Comparison of ENCODE assay signal across 8 mouse cellular contexts in the genomic region with DNA sequence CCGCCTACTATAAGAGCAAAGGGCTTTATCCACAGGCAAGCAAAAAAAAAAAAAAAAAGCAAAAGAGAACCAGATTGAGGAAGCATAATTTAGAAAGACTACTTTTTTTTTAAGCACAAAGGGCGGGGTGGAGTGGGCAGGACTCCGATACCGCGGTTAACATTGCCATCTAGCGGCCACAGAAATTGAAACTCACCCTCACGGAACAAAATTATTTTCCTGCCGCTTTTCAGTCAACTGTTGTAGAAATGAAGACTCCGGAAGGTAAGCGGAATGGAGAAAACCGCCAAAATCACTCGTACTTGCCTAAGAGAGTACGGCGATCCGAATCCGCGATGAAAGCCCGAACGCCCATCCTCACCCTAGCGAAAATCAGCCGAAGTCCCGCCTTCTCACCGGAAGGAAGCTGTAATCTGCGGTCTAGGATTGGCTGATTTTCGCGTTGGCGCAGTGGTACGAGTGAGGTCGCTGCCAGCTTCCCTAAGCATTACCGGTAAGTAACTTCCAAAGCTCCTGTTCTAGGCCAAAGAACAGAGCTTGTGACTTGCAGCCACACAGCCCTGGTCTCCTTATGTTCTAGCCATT. TPM values are rescaled to one million over a fixed set of nuclear protein-coding genes. Genes with fewer than 3 reads are reported as not detected.
DNase-seq lines count a peak whose midpoint lies in the region; ATAC-seq and TF ChIP-seq lines count a peak whose summit lies in the region.

Gene Tmem29 (minus strand): TSS at position 389 of the 585 bp plus-strand sequence.

- H3K4me1 ChIP-seq in erythroblast, embryonic 14.5 days (ENCODE audit: control insufficient read depth) = peaks cover 30% of the 10 kb centered on the region
- H3K4me1 ChIP-seq in heart, embryonic 12.5 days (replicated peaks) = no peaks in the 10 kb centered on the region
- no peaks in the 10 kb centered on the region for H3K4me1 ChIP-seq in kidney, postnatal 0 days (replicated peaks; ENCODE audit: insufficient read depth, low read length)
- peaks cover 2% of the 10 kb centered on the region; the same call in 1 of the 2 replicates for H3K4me1 ChIP-seq in liver, embryonic 11.5 days (replicated peaks; ENCODE audit: control insufficient read depth, insufficient read depth, low read length)
- no peaks in the 10 kb centered on the region for H3K4me1 ChIP-seq in stomach, embryonic 14.5 days (ENCODE audit: control insufficient read depth, insufficient read depth, low read length)

- H3K27me3 ChIP-seq in erythroblast, embryonic 14.5 days (ENCODE audit: control insufficient read depth) = no peaks in the 10 kb centered on the region
- H3K27me3 ChIP-seq in heart, embryonic 12.5 days (replicated peaks) = no peaks in the 10 kb centered on the region
- no peaks in the 10 kb centered on the region for H3K27me3 ChIP-seq in kidney, postnatal 0 days (ENCODE audit: insufficient read depth, low read length)
- H3K27me3 ChIP-seq in liver, embryonic 11.5 days (replicated peaks; ENCODE audit: control insufficient read depth, insufficient read depth, low read length) = no peaks in the 10 kb centered on the region
- no peaks in the 10 kb centered on the region for H3K27me3 ChIP-seq in stomach, embryonic 14.5 days (ENCODE audit: control insufficient read depth, insufficient read depth, low read length)

- peak; percentile 92 for ATAC-seq in heart, embryonic 12.5 days (ENCODE audit: insufficient number of reproducible peaks, low FRiP score)
- ATAC-seq in kidney, postnatal 0 days (replicated peaks; ENCODE audit: low FRiP score, low read depth) = peak; percentile 97
- ATAC-seq in liver, embryonic 11.5 days (replicated peaks; ENCODE audit: low FRiP score) = peak; percentile 97
- peak; percentile 92 for ATAC-seq in stomach, embryonic 14.5 days (ENCODE audit: insufficient number of reproducible peaks, insufficient read depth, low FRiP score, low read depth)

- peak; percentile 65; the same call in 1 of the 2 replicates for TF ChIP-seq CTCF in brain, embryonic 14.5 days (IDR thresholded peaks at IDR 0.05; ENCODE audit: borderline replicate concordance, extremely low read depth, insufficient read depth, insufficient read length)
- peak; percentile 74 for TF ChIP-seq CTCF in kidney, postnatal 0 days (IDR thresholded peaks at IDR 0.05; ENCODE audit: low read depth)

- peak within 1 kb of the TSS; percentile 54 for H3K9ac ChIP-seq in heart, embryonic 12.5 days
- peak within 1 kb of the TSS; percentile 31; the same call in 1 of the 2 replicates for H3K9ac ChIP-seq in kidney, postnatal 0 days (ENCODE audit: low read depth, low read length)
- peak within 1 kb of the TSS; percentile 60 for H3K9ac ChIP-seq in liver, embryonic 11.5 days (ENCODE audit: low read depth, low read length)
- no peak within 1 kb of the TSS for H3K9ac ChIP-seq in stomach, embryonic 14.5 days (replicated peaks; ENCODE audit: low read depth, low read length)

- TF ChIP-seq POLR2A in brain, embryonic 14.5 days (IDR thresholded peaks at IDR 0.05; ENCODE audit: borderline replicate concordance, extremely low read depth, insufficient read depth, insufficient read length, poor library complexity, severe bottlenecking) = no peak

- H3K4me2 ChIP-seq in heart, embryonic 12.5 days = peak within 1 kb of the TSS; percentile 57
- H3K4me2 ChIP-seq in kidney, postnatal 0 days (ENCODE audit: low read length) = peak within 1 kb of the TSS; percentile 48
- H3K4me2 ChIP-seq in liver, embryonic 11.5 days = peak within 1 kb of the TSS; percentile 60
- H3K4me2 ChIP-seq in stomach, embryonic 14.5 days (replicated peaks; ENCODE audit: low read depth, low read length) = peak within 1 kb of the TSS; percentile 31

- DNase-seq in B cell, adult 2 months = peak; percentile 77 to 87
- DNase-seq in brain, embryonic 14.5 days (ENCODE audit: low read depth) = peak; percentile 97
- DNase-seq in kidney, postnatal 0 days (ENCODE audit: low spot score) = peak; percentile 95
- peak; percentile 64 for DNase-seq in liver, embryonic 11.5 days (ENCODE audit: low spot score)
- peak; percentile 90 for DNase-seq in naive thymus-derived CD4-positive, alpha-beta T cell, adult 2 months (ENCODE audit: low read depth)

- no peaks in the 10 kb centered on the region for H3K36me3 ChIP-seq in erythroblast, embryonic 14.5 days (ENCODE audit: control insufficient read depth)
- no peaks in the 10 kb centered on the region for H3K36me3 ChIP-seq in heart, embryonic 12.5 days
- H3K36me3 ChIP-seq in kidney, postnatal 0 days (ENCODE audit: insufficient read depth, low read length) = no peaks in the 10 kb centered on the region
- H3K36me3 ChIP-seq in liver, embryonic 11.5 days (ENCODE audit: control insufficient read depth, insufficient read depth, low read length) = no peaks in the 10 kb centered on the region
- no peaks in the 10 kb centered on the region for H3K36me3 ChIP-seq in stomach, embryonic 14.5 days (ENCODE audit: control insufficient read depth, insufficient read depth, low read length)

- H3K9me3 ChIP-seq in erythroblast, embryonic 14.5 days (ENCODE audit: control insufficient read depth, low read length) = no peaks in the 10 kb centered on the region
- H3K9me3 ChIP-seq in heart, embryonic 12.5 days (replicated peaks) = no peaks in the 10 kb centered on the region
- H3K9me3 ChIP-seq in kidney, postnatal 0 days (replicated peaks; ENCODE audit: low read length) = no peaks in the 10 kb centered on the region
- no peaks in the 10 kb centered on the region for H3K9me3 ChIP-seq in liver, embryonic 11.5 days (ENCODE audit: control insufficient read depth, low read length)
- H3K9me3 ChIP-seq in stomach, embryonic 14.5 days (ENCODE audit: control insufficient read depth, low read depth, low read length) = no peaks in the 10 kb centered on the region

- H3K4me3 ChIP-seq in erythroblast, embryonic 14.5 days (replicated peaks) = peak within 1 kb of the TSS; percentile 80
- peak within 1 kb of the TSS; percentile 52 for H3K4me3 ChIP-seq in heart, embryonic 12.5 days
- H3K4me3 ChIP-seq in kidney, postnatal 0 days (replicated peaks; ENCODE audit: low read depth, low read length) = peak within 1 kb of the TSS; percentile 43
- peak within 1 kb of the TSS; percentile 50 for H3K4me3 ChIP-seq in liver, embryonic 11.5 days (ENCODE audit: low read depth, low read length)
- H3K4me3 ChIP-seq in stomach, embryonic 14.5 days (ENCODE audit: low read depth, low read length) = peak within 1 kb of the TSS; percentile 32

- 2% methylated on average over 30 of the region's 30 CpGs for WGBS in heart, embryonic 12.5 days
- 2% methylated on average over 30 of the region's 30 CpGs for WGBS in kidney, postnatal 0 days
- under 1% methylated on average over 30 of the region's 30 CpGs for WGBS in liver, embryonic 11.5 days
- WGBS in stomach, embryonic 14.5 days = 3% methylated on average over 30 of the region's 30 CpGs

- peak within 1 kb of the TSS; percentile 45; the same call in 1 of the 2 replicates for H3K27ac ChIP-seq in heart, embryonic 12.5 days (ENCODE audit: poor library complexity, severe bottlenecking)
- peak within 1 kb of the TSS; percentile 68 for H3K27ac ChIP-seq in kidney, postnatal 0 days
- peak within 1 kb of the TSS; percentile 48; the same call in 1 of the 2 replicates for H3K27ac ChIP-seq in liver, embryonic 11.5 days (ENCODE audit: low read depth, low read length)
- H3K27ac ChIP-seq in stomach, embryonic 14.5 days (ENCODE audit: low read length) = peak within 1 kb of the TSS; percentile 70; the same call in 1 of the 2 replicates

RNA-seq across cellular contexts. Expression of gene Tmem29, which starts in this region (rescaled TPM):
- 57.9 and 59.9 TPM in 2 replicates for polyA plus RNA-seq in brain, embryonic 14.5 days (2012; rRNA removed)
- 0.22 and 0.68 TPM in 2 replicates for polyA plus RNA-seq in erythroblast, embryonic 14.5 days (2012)
- polyA plus RNA-seq in heart, embryonic 12.5 days (2016; fragmentation: Nextera tagmentation; extraction: Ambion mirVana) = 17.5 and 20.3 TPM in 2 replicates
- 35.9 and 39.0 TPM in 2 replicates for polyA plus RNA-seq in kidney, postnatal 0 days (2015; fragmentation: Nextera tagmentation; extraction: Ambion mirVana)
- polyA plus RNA-seq in liver, embryonic 11.5 days (2014; fragmentation: Nextera tagmentation; extraction: Ambion mirVana) = 24.2 and 28.1 TPM in 2 replicates
- 36.1 and 41.5 TPM in 2 replicates for polyA plus RNA-seq in stomach, embryonic 14.5 days (2014; fragmentation: Nextera tagmentation; extraction: Ambion mirVana)

Comparison
In these comparisons a context has a peak if more than half of its experiments do, and no peak if none do; other contexts are left out.
1. Peak in every context shown above with its lines: DNase-seq, ATAC-seq, H3K4me3 ChIP-seq and H3K27ac ChIP-seq.
2. RNA of gene Tmem29 (polyA plus RNA-seq): 57.9 to 59.9 TPM in brain, embryonic 14.5 days, 36.1 to 41.5 TPM in stomach, embryonic 14.5 days, 35.9 to 39.0 TPM in kidney, postnatal 0 days, 24.2 to 28.1 TPM in liver, embryonic 11.5 days and 17.5 to 20.3 TPM in heart, embryonic 12.5 days; 0.22 to 0.68 TPM in erythroblast, embryonic 14.5 days; every median in the first group is over 10 times any median in the second.